Mouse (Mus musculus) Patski (cell line): ENCODE measurements around the gene Fam122b. TPM values are rescaled to one million over a fixed set of nuclear protein-coding genes. Genes with fewer than 3 reads are reported as not detected.

ENCODE experiments used
- ATAC-seq: fragments of 100-300 bp; one replicate; pipeline ENCODE4 v1.8.0; 2021
- CTCF ChIA-PET: fragments of 350-600 bp; sonication (Branson Sonifier 250); formaldehyde crosslinking; loops from one replicate; lab custom pipeline; 2022; ENCODE audit warnings: inconsistent platforms; lab: Charles Lee
- POLR2A ChIA-PET: fragments of 350-600 bp; sonication (Branson Sonifier 250); formaldehyde crosslinking; loops from one replicate; lab custom pipeline; 2022; ENCODE audit warnings: antibody characterized with exemption, inconsistent platforms; lab: Charles Lee
- DNase-seq: peaks from one replicate; pipeline ENCODE4 v3.0.0-alpha.2; 2011; ENCODE audit warnings: low read depth, low spot score
- H3K27me3 ChIP-seq: fragments of 371-371 bp; one replicate; pipeline ENCODE4 v1.5.1; 2021
- CTCF ChIP-seq: fragments of 100-300 bp; IDR thresholded peaks from one replicate; pipeline ENCODE4 v1.5.1; 2021
- in situ Hi-C: fragments of 300-500 bp; cut with MboI; formaldehyde crosslinking; loops from 3 replicates; pipeline ENCODE4 v1.11.1; 2018; ENCODE audit warnings: low pct_unique_long_range_greater_than_20kb, mixed read lengths
- polyA plus RNA-seq: library from polyadenylated mRNA; unstranded; gene quantifications from one replicate; pipeline ENCODE4 v1.2.3, GENCODE M21; 2021

The Fam122b gene
- polyA plus RNA-seq, 1 experiment from 2014 or later: 4.1 TPM

DNA sequence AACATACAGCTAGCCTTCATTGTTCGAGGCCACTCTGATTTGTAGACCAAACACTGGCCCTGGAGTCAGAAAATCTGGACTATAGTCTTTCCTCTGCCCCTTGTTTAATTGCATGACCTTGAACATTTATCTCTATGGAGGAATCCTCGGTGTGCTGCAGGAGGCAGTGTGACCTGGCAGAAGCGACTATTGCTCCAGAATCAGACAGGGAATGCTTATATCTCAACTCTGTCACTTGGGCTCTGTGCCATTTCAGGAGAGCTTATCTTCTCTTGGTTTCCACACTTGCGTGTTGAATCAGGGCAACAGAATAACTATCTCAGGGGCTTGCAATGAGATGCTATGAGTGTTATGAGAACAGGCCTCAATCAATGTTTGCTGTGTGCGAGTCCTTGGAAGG lies 68.0 kb downstream of the Fam122b start:
- ATAC-seq (no peak), DNase-seq (no peak)
- no peak for TF ChIP-seq CTCF
- POLR2A ChIA-PET: no interaction called here
- H3K27me3 ChIP-seq: peaks cover 22% of the 10 kb centered on the region
- in situ Hi-C loops: no loop called here
- CTCF ChIA-PET: no interaction called here

DNA sequence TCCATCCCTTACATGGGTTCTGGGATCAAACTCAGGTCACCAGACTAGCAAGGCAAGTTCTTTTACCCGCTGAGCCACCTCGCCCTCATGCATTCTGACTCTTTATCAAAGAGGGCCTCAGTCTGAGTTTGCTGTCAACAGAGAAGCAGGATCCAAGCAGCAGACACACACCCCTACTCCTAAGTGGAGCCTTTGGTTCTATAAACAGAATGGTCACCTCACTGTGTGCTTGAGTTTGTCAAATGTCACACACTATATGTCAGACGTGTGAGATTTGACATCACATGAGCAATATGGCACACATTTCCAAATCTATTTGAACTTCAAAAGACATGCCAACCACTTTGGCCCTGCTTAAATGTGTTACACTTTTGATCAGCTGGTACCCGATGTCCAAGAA lies 71.9 kb downstream of the Fam122b start:
- ATAC-seq: no peak
- in situ Hi-C loops: no loop called here
- POLR2A ChIA-PET: no interaction called here
- DNase-seq: no peak
- no peak for TF ChIP-seq CTCF
- CTCF ChIA-PET: no interaction called here
- peaks cover 28% of the 10 kb centered on the region for H3K27me3 ChIP-seq

DNA sequence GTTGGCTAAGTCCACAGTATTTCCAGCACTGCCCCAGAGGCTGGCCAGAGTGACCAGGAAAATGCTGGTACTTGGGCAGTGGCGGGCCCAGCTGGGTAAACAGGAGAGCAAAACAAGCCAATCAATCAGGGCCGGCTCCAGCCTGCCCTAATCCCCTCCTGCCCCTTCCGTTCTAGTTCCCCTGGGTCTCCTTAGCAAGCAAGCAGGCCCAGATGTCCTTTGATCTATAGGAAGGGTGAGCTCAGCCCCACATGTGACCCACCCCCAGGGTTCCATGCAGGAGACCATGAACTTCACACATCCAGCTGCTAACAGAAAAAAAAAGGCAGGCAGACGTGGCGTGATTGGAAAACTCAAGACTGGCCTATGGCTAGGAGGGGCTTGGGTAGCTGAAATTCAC lies 73.2 kb downstream of the Fam122b start:
- DNase-seq (no peak), ATAC-seq (no peak)
- H3K27me3 ChIP-seq: peaks cover 32% of the 10 kb centered on the region
- POLR2A ChIA-PET: interaction anchor here (0.7 kb wide), 1 partner anchor 158 kb away, joined by 4 read pairs; no protein-coding TSS in a partner anchor
- TF ChIP-seq CTCF: no peak
- in situ Hi-C loops: no loop called here
- CTCF ChIA-PET: interaction anchor here (0.8 kb wide), 1 partner anchor 13 kb away, joined by 3 read pairs; no protein-coding TSS in a partner anchor

Other genes starting within 250 kb of the Fam122b start
- gene Plac1, start 29.7 kb downstream of the Fam122b start, polyA plus RNA-seq: 0.12 TPM
- gene Fam122c, start 3.6 kb upstream of the Fam122b start, polyA plus RNA-seq: not detected
- gene Mospd1, start 100.7 kb upstream of the Fam122b start, polyA plus RNA-seq: 22.5 TPM
- gene Etd, start 165.1 kb upstream of the Fam122b start, polyA plus RNA-seq: not detected